Mouse (Mus musculus) embryo, embryonic 11 days (tissue): ENCODE measurements around the gene Slit3.

Experiments
- DNase-seq: peaks from one replicate; pipeline ENCODE4 v3.0.0-alpha.2; 2015

The Slit3 gene

GRCm38 (mm10) chr11:35120894-35121610 is at the start of gene Slit3:
TSS of gene Slit3 (plus strand) at chr11:35121224.
- peak; percentile 90 for DNase-seq

- DNase-seq = no peak
Observed at GRCm38 (mm10) chr11:35071451-35071850, 49.6 kb upstream of the Slit3 start.

DNA sequence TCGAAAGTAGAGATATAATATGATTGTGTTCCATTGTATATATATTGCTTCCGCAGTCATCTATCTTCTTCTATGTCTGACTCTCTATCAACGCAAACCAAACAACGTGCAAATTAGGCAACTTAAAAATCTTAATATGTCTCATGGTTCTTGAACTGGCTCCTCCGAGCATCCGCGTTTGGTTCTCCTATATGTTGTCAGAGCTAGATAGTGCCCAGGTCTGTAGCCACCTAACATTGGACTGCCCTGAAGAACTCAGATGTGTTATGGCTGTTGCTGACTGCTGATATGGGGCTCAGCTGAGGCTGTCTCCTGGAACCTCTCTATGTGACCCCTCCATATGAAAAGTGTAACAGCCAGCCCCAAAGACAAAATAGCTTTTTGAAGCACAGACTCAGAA is 45.6 kb upstream of the Slit3 start:
- DNase-seq = no peak

DNA sequence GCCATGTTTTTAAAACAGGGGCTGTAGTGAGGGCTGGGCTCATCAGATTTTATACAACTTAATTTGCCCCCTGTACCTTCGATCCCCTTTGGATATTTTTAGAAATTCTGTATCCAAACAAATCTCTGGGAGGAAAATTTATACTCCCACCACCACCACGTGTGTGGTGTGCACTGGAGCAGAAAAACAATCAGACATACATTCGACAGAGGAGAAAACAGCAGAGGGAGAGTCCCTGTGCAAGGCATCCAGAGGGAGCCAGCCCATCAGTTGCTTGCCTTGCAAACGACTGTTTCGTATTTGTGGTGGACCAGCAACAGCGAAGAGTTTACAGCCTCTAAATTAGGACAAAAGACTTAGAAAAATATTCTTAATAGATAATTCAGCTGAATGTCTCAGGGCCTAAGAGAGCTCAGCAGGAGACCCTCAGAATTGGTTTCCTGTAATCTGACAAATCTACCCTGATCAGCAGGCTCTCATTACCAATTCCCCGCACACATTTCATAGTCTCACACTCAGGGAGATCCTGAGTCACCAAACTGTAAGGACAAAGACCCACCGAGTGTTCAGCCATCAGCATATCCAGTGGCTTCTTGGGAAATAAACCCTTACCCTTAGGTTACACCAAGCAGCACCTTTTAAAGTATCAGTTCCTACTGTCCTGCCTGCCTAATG is 40.4 kb upstream of the Slit3 start:
- DNase-seq = no peak

DNA sequence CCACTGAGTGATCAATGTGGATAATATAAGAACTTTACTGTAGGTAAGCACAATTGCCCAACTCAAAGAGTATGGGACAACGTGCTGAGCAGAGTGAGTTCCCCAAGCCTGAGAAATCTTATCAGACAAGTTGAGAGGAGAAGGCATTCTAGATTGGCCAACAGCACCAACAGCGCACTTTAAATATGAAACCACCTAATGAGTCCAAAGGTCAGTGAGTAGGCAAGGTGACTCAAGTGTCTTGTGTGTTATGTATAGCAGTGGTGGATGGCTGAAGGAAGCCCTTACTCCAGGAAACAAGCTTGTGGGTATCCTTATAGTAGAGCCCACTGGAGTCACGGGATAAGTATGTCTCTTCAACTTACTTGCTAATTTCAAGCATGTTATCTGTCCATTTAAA is 38.7 kb upstream of the Slit3 start:
- DNase-seq = no peak

- no peak for DNase-seq
Observed at GRCm38 (mm10) chr11:35083049-35083448, 38.0 kb upstream of the Slit3 start.

DNA sequence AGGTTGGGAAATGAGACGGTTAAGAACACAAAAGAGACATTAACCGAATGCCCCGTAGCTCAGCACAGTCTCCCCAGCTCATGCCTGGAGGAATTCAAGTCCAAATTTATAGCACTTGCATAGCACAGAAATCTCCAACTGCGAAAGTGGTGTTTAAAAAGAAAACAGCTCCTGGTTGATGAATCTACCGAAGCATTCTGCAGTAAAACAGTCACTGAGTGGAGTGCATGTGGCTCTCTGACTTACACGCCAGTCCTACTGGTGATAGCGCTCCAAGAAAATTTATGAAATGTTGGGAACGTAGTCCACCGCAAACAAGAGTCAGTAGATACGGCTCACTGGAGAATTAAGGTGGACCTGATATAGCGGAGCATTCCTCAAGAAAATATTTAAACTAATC is 35.7 kb upstream of the Slit3 start:
- DNase-seq = no peak

GRCm38 (mm10) chr11:35086029-35086428 is 35.0 kb upstream of the Slit3 start:
- no peak for DNase-seq

DNA sequence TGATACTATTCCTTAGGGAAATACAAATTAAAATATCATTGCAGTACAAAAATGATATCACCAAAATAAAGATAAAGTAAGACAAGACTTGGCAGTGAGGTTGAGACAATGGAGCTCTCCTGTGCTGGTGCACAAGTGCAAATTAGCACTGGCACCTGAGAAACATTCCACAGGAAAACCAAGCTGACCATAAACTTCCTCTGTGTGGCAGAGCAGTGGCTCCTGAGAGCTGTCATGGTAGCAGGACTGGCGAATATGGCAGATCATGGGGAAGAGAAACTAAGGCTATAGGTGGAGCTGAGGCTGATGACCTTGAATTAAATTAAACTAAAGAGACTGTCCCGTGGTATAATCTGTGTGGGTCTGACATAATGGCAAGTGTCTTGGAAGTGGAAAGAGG is 33.6 kb upstream of the Slit3 start:
- no peak for DNase-seq

DNA sequence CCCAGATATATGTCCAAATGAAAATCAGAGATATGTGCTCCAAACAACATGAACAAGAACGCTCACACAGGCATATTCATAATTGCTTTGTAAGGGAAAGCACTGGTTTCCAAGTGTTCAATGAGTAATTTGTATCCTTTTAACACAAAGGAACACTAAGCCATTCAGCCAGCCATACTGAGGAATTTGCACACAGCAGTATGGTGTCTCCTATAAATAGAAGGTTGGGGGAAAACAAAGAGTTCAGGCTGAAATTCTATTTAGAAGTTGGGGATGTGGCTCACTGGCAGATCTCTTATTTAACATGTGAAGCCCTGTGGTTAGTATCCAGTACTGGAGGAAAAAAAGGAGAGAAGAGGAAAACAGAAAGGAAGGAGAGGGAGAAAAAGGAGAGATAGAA is 32.9 kb upstream of the Slit3 start:
- no peak for DNase-seq

- no peak for DNase-seq
Observed at GRCm38 (mm10) chr11:35090629-35091335, 30.2 kb upstream of the Slit3 start.

GRCm38 (mm10) chr11:35096538-35096937 is 24.5 kb upstream of the Slit3 start:
- DNase-seq = no peak

GRCm38 (mm10) chr11:35109781-35110180 is 11.2 kb upstream of the Slit3 start:
- DNase-seq = no peak

DNA sequence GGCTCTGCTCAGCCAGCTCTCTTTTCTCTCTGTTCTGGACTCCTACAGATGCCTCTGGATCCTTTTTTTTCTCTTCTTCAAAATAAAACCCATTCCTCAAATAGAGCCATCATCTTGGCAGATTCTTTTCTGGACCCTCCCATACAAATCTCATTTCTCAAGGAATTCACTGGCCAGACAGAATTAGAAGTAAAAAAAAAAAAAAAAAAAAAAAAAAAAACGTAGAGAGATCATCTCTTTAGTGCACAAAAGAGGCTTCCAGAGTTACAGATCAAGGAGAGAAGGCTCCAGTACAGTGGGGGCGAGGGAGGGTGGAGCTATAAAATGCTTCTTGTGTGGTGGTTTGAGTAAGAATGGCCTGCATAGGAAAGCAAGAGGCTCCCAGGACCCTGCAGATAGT is 10.2 kb upstream of the Slit3 start:
- DNase-seq = no peak

DNA sequence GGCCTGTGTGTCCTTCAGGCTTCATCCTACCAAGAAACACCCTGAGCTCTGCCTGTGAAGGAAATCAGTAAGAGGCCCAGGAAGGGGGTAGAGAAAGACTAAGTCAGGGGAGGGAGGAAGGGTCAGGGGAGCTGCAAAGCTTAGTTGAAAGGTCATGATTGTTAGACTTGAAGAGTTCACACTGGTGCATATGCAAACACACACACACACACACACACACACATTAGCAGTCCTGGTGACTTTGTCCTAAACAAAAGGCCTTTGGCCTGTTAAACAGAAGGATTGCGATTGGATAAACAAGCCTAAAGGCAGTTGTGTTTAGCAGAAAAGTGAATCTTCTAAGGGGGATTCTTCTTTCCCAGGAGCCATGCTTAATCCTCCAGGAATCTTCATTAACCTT is 7.7 kb upstream of the Slit3 start:
- no peak for DNase-seq

- DNase-seq = no peak
Observed at GRCm38 (mm10) chr11:35116436-35116835, 4.6 kb upstream of the Slit3 start.

DNA sequence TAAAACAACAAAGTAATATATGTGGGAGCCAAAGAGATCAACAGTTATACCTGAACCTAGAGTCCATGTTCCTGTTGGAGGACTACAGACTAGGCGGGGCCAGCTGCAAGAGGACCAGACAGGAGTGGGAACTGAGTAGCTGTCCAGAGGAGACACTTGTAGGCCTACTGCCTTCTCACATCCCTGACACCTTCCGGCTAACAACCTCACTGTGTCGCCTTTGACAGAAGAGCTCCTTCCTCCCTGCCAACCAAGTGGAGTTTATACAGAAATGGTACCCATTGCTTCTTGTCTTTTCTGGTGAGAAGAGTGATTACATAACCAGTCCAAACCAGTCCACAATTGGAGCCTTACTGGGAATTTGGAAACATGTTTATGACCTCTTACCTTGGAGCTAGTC is 3.2 kb upstream of the Slit3 start:
- no peak for DNase-seq

GRCm38 (mm10) chr11:35118731-35119130 is 2.3 kb upstream of the Slit3 start:
- no peak for DNase-seq

- peak; percentile 86 for DNase-seq
Observed at GRCm38 (mm10) chr11:35119360-35119759, 1.7 kb upstream of the Slit3 start.

DNA sequence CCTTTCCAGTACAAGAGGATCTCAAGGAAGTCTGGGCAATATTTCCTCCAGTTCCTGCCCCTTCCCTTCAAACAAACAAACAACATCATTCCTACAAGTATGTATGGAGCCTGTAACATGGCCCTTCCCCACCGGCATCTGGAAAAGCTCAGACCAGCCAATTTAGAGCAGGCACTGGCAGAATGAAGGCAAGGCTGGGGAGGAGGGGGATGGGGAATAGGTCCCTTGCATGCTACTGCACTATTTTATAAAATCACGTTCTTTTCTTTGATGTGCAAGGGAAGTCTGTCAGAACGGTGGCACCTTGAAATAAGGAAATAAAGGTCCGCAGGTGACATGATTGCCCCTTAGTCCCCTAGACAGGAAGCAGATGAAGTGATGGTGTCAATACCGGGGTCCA is 948 bp upstream of the Slit3 start:
- DNase-seq = peak; percentile 65

DNA sequence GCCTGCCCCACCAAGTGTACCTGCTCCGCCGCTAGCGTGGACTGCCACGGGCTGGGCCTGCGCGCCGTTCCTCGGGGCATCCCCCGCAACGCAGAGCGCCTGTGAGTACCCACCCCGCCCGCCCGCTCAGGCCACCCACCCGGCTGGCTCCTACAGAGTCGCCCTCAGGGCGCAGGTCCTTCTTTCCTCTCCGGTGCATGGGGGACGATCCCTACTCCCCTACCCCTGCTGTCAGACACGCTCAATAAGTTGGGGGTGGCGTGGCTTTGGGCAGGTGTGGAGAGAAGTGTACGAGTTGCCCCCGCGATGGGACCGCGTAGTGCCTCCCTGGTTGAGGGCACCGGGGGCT is 561 bp downstream of the Slit3 start:
- DNase-seq = peak; percentile 59

- peak; percentile 50 for DNase-seq
Observed at GRCm38 (mm10) chr11:35122091-35122811, 1.2 kb downstream of the Slit3 start.

GRCm38 (mm10) chr11:35124489-35125107 is 3.6 kb downstream of the Slit3 start:
- no peak for DNase-seq
